Mouse (Mus musculus): ENCODE results near the gene Rbms3.

The Rbms3 gene

DNA sequence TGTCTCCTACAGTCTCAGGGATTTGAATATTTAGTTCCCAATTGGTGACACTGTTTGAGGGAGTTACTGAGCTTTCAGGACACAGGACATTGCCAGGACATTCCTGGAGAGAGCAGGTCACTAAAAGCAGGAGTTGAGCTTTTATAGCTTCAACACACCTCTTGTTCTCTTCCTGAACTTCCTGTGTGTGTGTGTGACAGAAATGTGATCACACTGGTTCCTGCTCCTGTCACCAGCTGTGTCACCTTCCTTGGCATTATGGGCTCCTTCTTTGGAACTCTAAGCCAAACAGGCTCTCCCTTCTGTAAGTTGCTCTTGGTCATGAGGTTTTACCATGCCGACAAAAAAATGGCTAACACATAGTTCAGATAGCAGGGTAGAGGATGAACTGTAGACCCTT lies 997.9 kb downstream of the Rbms3 start:
- no peak for DNase-seq (ENCODE audit: low spot score)

DNA sequence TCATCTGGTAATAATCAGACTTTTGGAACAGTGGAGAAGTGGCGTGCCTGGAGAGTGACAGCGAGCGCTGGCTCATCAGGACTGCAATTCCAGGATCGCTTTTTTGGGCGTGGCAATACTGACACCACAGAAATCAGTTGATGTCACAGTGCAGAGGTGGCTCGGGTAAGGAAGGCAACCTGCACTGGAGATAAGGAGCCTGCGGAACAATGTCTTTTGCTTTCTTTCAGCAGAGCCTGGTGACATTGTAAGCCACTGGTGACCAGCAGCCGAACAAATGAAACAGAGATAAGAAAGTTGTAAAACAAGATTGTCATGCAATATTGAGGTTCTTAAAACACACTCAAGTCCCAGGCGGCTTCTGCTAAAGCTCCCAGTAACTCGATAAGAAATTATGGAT lies 998.9 kb downstream of the Rbms3 start:
- DNase-seq (ENCODE audit: low spot score) = no peak

DNA sequence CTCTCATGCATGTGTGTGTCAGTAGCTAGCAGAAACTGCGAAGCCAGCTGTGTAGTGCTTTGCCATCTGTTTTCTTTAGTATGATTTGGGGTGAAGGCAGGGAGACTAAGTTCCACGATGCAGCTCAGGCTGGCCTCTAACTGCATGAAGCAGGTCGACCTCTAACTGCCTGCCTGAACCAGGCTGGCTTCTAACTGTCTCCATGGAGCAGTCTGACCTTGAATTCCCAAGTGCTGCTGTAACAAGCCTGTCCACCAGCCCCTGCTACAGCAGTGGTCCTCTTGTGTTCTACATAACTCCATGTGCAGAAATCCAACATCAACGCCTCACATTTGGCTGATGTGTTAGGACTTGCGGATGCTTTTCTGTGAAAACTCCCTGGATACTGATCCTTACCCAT lies 1009.3 kb downstream of the Rbms3 start:
- DNase-seq (ENCODE audit: low spot score) = no peak

DNA sequence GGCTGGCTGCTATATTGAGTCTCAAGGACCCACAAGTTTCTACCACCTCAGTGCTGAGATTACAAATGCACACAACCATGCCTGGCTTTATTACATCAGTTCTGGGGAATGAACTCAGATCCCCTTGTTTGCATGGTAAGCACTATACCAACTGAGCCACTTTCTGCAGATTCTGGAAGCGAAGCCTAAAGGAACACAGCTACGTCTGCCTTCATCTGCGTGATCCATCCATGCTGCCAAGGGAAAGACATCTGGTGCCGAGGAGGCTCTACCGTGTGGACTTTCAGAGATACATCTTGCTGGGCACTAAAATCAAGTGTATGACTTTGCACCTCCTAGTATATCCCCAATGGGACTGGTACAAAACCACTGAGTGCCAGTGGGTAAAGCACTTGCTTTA lies 1010.8 kb downstream of the Rbms3 start:
- DNase-seq (ENCODE audit: low spot score) = no peak

DNA sequence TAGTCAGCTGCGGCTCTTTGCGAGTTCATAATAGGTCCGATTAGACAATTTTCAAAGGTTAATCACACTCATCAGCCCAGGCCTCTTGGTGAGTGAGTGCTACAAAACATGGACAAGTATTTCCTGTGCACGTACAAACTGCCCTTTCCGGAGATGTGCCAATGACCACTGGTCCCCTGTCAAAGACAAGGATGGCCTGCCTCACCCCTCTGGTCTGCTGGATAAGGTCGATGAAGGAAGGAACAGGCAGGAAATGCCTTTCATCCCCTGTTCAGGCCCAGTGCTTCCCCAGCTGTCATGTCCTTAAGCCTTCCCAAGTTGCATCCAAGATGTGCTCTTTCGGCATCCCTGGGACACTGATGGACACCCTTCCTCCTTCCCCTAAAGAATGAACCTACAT lies 1016.4 kb downstream of the Rbms3 start:
- no peak for DNase-seq (ENCODE audit: low spot score)

DNA sequence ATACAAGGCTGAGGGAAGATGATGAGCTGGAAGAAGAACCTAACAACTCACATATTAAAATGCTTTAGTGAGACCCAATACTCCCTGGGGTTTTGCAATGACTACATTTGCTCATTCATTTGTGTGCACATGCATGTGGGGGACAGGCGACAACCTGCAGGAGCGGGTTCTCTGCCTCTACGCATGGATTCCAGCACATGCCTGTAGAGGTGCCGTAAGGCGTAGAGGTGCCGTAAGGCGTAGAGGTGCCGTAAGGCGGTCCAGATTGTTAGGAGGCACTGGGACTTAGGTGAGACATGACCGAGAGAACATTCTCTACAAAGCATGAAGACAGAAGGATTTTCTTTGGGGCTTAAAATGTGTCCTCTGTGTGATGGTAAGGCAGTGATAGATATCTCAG lies 1033.7 kb downstream of the Rbms3 start:
- no peak for DNase-seq (ENCODE audit: low spot score)

DNA sequence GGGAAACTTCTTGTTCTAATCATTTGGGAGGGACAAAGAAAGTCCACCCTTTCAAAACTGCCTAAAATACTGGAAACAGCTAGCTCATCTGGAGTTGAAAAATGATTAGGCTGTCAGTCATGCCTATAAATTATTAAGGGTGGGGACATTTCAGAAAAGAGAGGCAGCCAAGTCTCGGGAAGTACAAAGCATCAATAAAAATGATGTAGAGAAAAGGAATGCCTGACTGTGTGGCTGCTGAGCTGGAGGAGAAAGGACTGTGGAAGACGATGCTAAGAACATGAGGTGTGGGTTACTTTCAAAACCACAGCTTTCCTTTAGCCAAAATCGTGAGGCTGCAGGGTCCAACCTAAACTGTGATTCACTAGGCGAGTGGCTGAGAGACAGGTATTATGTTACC lies 1037.2 kb downstream of the Rbms3 start:
- DNase-seq (ENCODE audit: low spot score) = no peak

DNA sequence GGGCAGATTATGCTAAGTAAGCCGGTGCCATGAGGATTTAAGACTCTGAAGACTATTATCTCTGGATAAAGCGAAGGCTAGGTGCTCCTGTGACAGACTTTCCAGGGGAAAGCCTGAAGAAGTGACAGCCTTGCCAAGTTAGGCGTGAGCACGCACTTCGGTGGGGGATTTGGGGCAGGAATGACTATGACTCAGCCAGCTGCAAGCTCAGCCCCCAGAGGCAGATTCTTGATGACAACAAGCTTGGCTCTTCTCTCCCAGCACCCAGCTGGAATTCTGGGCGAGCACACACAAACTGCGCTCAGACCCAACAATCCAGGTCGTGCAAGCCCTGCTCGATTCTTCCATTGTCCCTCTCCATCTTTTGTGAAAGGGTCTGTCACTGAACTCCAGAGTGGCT lies 1038.6 kb downstream of the Rbms3 start:
- no peak for DNase-seq (ENCODE audit: low spot score)

DNA sequence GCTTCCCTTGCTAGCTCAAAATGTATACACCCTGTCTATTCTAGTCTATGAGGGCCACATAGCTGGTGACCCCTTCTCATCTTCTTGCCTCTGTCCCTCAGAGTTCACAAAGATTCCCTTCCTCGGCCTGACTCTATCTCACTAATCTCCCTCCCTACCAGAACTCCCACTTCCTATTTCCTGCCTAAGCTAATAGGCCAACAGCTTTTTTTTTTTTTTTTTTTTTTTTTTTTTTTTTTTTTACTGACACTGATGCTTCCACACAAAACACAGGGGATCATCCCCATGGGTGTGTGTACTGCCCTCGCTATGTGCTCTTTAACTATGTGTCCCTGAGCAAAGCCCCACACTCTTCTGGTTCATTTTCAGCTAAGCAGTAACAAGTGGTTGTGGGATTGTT lies 1060.0 kb downstream of the Rbms3 start:
- no peak for DNase-seq (ENCODE audit: low spot score)

DNA sequence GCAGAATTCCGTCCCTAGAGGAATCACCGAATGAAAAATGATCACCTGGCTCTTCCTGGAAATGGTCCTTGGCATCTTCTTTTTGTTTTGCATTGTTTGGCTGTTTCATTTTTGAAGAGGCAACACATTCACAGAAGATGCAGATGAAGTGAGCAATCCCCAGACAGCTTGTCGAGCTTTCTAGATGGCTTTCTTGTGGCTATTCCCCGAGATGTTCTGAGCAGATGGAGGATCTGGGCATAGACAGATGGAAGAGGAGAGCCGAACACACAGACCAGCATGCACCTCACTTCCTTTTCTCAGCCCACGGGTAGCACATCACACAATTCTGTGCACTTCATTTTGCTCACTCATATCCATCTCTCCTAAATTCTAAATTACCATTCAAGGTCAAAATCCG lies 1063.0 kb downstream of the Rbms3 start:
- DNase-seq (ENCODE audit: low spot score) = no peak

DNA sequence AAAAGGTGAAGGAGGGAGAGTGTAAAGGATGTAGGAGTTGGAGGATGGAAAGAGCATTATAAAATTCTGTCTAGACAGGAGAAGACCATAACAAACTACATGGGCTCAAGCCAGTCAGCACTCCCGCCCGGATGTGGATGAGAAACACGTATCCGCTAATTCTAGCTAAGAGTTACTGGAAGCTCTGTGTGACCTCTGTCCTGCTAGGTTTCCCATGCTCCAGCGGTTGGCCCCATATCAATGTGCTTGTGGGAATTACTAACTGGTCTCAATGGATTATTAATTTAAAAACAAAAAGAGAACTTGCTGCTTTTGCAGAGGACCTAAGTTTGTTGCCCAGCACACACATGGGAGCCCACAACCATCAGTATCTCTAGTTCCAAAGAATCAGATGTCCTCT lies 1071.9 kb downstream of the Rbms3 start:
- DNase-seq (ENCODE audit: low spot score) = no peak

DNA sequence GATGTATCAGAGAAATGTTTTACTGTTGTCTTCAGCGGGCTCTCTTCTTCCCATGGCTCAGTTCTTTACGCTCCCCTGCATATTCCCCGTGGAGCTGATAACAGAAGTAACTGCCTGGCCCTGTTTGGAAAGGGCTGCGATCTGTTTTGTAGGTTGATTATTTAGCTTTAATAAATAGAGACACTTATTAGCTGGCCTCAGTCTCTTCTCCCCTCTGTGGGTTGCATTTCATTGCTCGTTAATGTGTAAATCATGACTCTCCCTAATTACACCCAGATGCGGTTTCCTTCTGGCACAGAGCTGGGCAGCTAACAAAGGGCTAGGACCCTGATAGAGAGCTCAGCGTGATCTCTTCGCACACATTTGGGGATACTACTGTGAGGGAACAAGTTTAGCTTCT lies 1073.1 kb downstream of the Rbms3 start:
- no peak for DNase-seq (ENCODE audit: low spot score)

DNA sequence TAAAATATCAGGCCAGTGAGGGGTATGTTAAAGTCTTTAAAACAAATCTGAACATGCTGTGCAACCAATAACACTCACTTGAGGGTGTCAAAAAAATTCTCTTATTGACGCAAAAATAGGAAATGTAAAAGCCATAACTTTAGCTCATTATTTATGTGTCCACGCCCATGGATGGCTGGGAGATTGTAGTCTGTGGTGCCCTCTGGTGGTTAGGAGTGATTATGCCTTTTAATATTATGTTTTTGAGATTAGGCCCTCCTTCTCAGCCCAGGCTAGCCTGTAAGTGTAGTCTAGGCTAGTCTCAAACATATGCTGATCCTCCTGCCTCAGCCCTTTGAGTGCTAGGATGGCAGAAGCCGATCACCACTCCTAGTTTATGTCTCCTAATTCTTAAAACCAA lies 1076.5 kb downstream of the Rbms3 start:
- no peak for DNase-seq (ENCODE audit: low spot score)

DNA sequence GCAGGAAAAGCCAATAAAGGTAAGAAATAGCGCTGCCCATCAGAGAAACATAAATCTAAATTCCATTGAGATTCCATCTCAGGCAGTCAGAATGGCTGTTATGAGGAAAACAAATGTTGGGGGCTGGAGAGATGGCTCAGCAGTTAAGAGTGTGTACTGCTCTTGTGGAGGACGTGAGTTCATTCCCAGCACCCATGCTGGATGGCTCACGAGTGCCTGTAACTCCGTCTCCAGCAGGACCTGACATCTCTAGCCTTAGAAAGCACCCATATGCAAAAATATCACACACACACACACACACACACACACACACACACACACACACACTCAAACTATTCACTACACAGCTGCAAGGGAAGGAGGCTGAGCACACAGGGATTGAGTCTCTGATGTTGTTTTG lies 1083.6 kb downstream of the Rbms3 start:
- no peak for DNase-seq (ENCODE audit: low spot score)

DNA sequence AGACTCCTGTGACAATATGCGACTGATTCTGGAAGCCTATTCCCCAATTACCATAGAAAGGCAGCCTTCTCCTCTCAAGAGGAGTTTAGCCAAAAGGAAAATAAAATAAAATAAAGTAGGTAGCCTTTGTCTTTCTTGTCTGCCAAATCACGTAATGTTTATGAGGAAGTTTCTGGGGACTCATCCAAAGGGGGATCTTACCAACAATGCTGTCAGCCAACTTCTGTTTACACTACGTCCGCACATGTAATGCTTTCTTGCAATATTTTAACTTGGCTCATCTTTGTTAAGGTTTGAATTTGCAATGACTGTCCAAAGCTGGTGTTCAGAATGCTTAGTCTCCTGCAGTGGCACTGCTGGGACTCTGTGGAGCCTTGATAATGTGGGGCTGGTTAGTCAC lies 1086.9 kb downstream of the Rbms3 start:
- no peak for DNase-seq (ENCODE audit: low spot score)

DNA sequence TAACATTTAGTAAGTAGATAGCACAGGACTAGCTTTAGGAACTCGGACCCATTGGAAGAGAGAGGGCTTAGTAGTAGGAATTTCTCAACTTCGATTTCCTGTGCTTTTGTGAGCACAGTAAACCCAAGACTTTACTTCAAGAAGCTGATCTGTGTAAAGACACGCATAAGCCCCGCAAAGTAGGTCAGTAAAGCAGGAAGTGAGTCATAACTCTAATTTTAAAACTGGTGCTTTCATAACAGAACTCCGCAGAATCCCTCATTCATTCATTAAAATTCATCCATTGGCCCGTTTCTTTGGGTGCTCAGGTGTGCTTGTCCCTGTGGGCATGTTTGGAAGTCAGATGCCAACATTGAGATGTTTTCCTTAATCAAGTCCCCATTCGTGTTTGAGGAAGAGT lies 1087.7 kb downstream of the Rbms3 start:
- no peak for DNase-seq (ENCODE audit: low spot score)

DNA sequence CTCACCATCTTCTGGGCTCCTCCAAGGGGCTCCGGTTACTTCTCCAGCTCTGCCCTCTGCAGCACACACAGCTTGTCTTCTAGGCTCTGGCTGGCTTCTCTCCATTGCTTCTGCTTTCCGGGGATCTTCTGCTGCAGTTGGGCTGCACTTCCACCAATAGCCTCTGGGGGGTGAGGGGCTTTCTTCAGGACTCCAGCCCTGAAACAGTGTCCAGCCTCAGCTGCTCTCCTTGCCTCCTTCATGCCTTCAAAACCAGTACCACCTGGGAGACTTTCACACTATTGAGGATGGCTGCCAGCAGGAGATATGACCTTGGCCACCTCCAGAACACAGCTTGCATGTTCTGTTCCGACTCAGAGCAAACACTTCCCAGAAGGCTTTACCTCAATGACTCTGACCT lies 1094.0 kb downstream of the Rbms3 start:
- no peak for DNase-seq (ENCODE audit: low spot score)

DNA sequence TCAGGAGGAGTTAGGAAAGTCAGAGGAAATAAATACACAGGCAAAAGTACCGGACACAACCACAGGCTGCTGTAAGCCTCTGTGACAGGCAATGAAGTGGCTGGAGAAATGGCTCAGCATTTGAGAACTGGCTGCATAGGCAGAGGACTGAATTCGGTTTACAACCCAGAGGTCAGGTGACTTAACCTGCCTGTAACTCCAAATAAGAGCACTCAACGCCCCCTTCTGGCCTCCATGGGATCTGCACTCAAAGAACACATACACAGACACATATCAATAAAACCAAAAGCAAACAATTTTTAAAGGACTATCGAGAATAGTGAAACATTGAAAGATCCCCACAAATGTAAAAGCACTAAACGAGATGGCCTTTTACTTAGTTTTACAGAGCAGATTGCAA lies 1096.3 kb downstream of the Rbms3 start:
- DNase-seq (ENCODE audit: low spot score) = no peak

DNA sequence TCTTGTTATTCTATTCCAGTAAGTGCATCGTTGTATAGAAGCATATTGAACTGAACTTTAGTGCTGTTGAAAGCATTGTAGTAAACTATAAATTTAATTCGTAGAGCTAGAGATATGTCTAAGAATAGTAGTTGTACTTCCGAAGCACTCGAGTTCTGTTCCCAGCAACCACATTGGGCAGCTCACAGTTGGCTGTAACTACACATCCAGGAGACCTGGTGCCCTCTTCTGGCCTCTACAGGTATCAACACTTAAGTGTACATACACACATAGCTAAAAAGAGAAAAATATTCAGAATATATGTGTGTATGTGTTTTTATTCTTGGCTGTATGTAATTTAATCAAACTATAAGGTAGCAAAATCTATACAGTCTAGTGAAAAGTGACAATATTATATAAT lies 1098.6 kb downstream of the Rbms3 start:
- DNase-seq (ENCODE audit: low spot score) = no peak

DNA sequence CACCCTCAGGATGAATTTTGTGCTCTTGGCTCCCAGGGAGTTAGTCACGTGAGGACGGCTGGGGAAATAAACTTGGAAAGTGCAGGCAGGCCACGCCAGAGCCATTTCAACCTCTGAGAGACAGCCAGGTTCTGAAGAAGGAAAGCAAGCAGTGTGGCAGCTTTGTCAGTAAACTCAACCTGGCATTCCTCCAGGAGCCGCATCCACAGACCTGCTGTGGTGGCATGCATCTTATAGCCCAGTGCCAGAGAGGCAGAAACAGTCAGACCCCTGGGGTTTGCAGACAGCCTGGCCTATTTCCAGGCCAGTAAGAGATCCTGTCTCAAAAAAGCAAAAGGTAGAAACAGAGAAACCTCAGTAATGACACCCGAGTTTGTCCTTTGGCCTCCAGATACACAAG lies 1105.3 kb downstream of the Rbms3 start:
- no peak for DNase-seq (ENCODE audit: low spot score)

Data from ovary, postnatal 10 days (tissue).